Mouse (Mus musculus): ENCODE measurements around the gene Gnb2.

DNA sequence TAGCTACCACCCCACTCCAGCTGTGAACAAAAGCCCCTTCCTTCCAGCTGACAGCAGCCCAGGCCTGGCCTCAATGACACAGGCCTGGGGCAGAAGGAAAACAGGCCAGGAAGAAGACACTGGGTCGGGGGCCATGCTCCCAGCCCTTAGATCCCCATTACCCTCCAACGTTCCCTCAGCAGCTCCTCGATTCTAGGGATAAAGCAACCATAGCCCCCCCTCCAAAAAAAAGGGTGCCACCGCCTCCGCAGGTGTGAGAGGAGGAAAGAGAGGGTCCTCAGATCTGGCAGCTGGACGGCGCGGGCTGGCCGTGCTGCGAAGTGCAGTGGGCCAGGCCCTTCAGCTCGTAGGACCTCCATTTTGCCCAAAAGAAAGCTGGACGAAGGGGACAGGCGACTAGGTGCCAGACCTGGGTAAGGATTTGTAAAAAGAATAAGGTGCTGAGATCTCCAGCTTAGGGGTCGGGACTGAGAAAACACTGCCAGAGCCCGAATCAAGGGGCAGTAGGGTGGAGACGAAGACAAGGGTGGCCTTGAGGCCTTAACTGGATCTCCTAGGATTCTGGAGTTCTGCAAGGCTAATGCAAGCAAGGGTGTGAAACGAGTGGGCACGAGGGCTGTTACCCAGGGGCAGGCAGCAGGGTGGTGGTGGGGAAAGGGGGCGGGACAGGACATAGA is 1.0 kb downstream of the Gnb2 start:
- no peak for TF ChIP-seq CTCF (IDR thresholded peaks at IDR 0.05; ENCODE audit: extremely low read depth, insufficient read length, insufficient replicate concordance, low read depth, low read length)
- TF ChIP-seq POLR2A (IDR thresholded peaks at IDR 0.05; ENCODE audit: low read depth, low read length): no peak
